Mouse (Mus musculus) cortical plate, adult 2 months (tissue): ENCODE data around the gene Taf8.

Experiments
- CTCF ChIP-seq: fragments of 200-500 bp; IDR thresholded peaks from 2 replicates; pipeline ENCODE4 v1.5.1; 2011; ENCODE audit warnings: mild to moderate bottlenecking, control low read depth, low read length; ENCODE audit not compliant: insufficient read depth; ENCODE audit errors: extremely low read depth
- POLR2A ChIP-seq: fragments of 200-500 bp; IDR thresholded peaks from 2 replicates; pipeline ENCODE4 v1.6.1; 2011; ENCODE audit warnings: mild to moderate bottlenecking, low read length, control low read depth; ENCODE audit not compliant: insufficient read depth; ENCODE audit errors: extremely low read depth

- TF ChIP-seq POLR2A, result no peak
- no peak for TF ChIP-seq CTCF
Observed at GRCm38 (mm10) chr17:47533691-47534090, 31.6 kb upstream of the Taf8 start.
